11 mouse cellular contexts compared by ENCODE assay signal in genomic region chr13:110540543-110541265, GRCm38 (mm10).
A peak's percentile ranks its signal among the peaks of the same experiment; 100 is the strongest.
DNase-seq lines count a peak whose midpoint lies in the region; ATAC-seq and TF ChIP-seq lines count a peak whose summit lies in the region.
"Had no signal": no experiment of that assay in that cellular context is flagged by ENCODE, and none has a peak within 500 bp of the region (broad histone marks: within the 10 kb centered on the region; RNA-seq: fewer than 3 reads in every experiment).

No protein-coding gene starts in this region.

- H3K9ac ChIP-seq in forebrain, postnatal 0 days: no peak overlapping the region
- no peak overlapping the region for H3K9ac ChIP-seq in midbrain, postnatal 0 days (replicated peaks; ENCODE audit: low read length, poor library complexity, severe bottlenecking)
- no peak overlapping the region for H3K9ac ChIP-seq in heart, embryonic 11.5 days (ENCODE audit: low read depth, low read length)
- H3K9ac ChIP-seq: embryonic facial prominence, embryonic 15.5 days; liver, postnatal 0 days had no signal

- WGBS in forebrain, postnatal 0 days: 41% methylated on average over 13 of the region's 13 CpGs
- 38% methylated on average over 13 of the region's 13 CpGs for WGBS in midbrain, postnatal 0 days
- WGBS in heart, embryonic 11.5 days (ENCODE audit: insufficient replicate concordance): 81% methylated on average over 13 of the region's 13 CpGs

- H3K4me2 ChIP-seq in forebrain, postnatal 0 days (ENCODE audit: low read depth): no peak overlapping the region
- H3K4me2 ChIP-seq in midbrain, postnatal 0 days (ENCODE audit: low read depth, low read length, poor library complexity, severe bottlenecking): no peak overlapping the region
- no peak overlapping the region for H3K4me2 ChIP-seq in heart, embryonic 11.5 days
- H3K4me2 ChIP-seq: embryonic facial prominence, embryonic 15.5 days had no signal

- no peaks in the 10 kb centered on the region for H3K9me3 ChIP-seq in forebrain, postnatal 0 days (ENCODE audit: low read length)
- no peaks in the 10 kb centered on the region for H3K9me3 ChIP-seq in midbrain, postnatal 0 days (ENCODE audit: low read length)
- H3K9me3 ChIP-seq in heart, embryonic 11.5 days (replicated peaks; ENCODE audit: control insufficient read depth, low read length): no peaks in the 10 kb centered on the region
- H3K9me3 ChIP-seq: embryonic facial prominence, embryonic 15.5 days had no signal

- H3K36me3 ChIP-seq in forebrain, postnatal 0 days (ENCODE audit: insufficient read depth): no peaks in the 10 kb centered on the region
- no peaks in the 10 kb centered on the region for H3K36me3 ChIP-seq in midbrain, postnatal 0 days (ENCODE audit: insufficient read depth, low read length)
- H3K36me3 ChIP-seq in heart, embryonic 11.5 days (ENCODE audit: control insufficient read depth, insufficient read depth, low read length): no peaks in the 10 kb centered on the region
- H3K36me3 ChIP-seq: embryonic facial prominence, embryonic 15.5 days had no signal

- peak; percentile 85 for ATAC-seq in forebrain, postnatal 0 days
- ATAC-seq in midbrain, postnatal 0 days (ENCODE audit: low FRiP score): 0 out of 2 replicates have a peak, but pooled peaks have one; percentile 38
- no peak for ATAC-seq in erythroblast, adult 5-6 weeks (replicated peaks; ENCODE audit: low FRiP score, poor library complexity, severe bottlenecking)
- ATAC-seq in heart, embryonic 11.5 days (replicated peaks; ENCODE audit: insufficient number of reproducible peaks, low FRiP score, low TSS enrichment): no peak

- H3K4me3 ChIP-seq in forebrain, postnatal 0 days (ENCODE audit: low read depth, low read length): no peak overlapping the region
- no peak overlapping the region for H3K4me3 ChIP-seq in midbrain, postnatal 0 days (ENCODE audit: low read depth, low read length)
- no peak overlapping the region for H3K4me3 ChIP-seq in heart, embryonic 11.5 days (ENCODE audit: low read depth, low read length)
- H3K4me3 ChIP-seq: embryonic facial prominence, embryonic 15.5 days had no signal

- H3K27me3 ChIP-seq in forebrain, postnatal 0 days (ENCODE audit: insufficient read depth, low read length): no peaks in the 10 kb centered on the region
- no peaks in the 10 kb centered on the region for H3K27me3 ChIP-seq in midbrain, postnatal 0 days (ENCODE audit: insufficient read depth, low read length)
- no peaks in the 10 kb centered on the region for H3K27me3 ChIP-seq in heart, embryonic 11.5 days (ENCODE audit: control insufficient read depth, insufficient read depth, low read length)
- H3K27me3 ChIP-seq: embryonic facial prominence, embryonic 15.5 days had no signal

- no peaks in the 10 kb centered on the region for H3K4me1 ChIP-seq in forebrain, postnatal 0 days (ENCODE audit: insufficient read depth)
- H3K4me1 ChIP-seq in midbrain, postnatal 0 days (ENCODE audit: insufficient read depth, low read length): no peaks in the 10 kb centered on the region; the same call in 1 of the 2 replicates
- peaks cover 26% of the 10 kb centered on the region; the same call in 1 of the 2 replicates for H3K4me1 ChIP-seq in heart, embryonic 11.5 days (ENCODE audit: control insufficient read depth, insufficient read depth, low read length)
- H3K4me1 ChIP-seq: embryonic facial prominence, embryonic 15.5 days had no signal

- no peak for TF ChIP-seq CTCF in forebrain, postnatal 0 days (IDR thresholded peaks at IDR 0.05; ENCODE audit: low read depth)
- TF ChIP-seq CTCF in midbrain, postnatal 0 days (IDR thresholded peaks at IDR 0.05): no peak

- H3K27ac ChIP-seq in forebrain, postnatal 0 days (ENCODE audit: low read depth, low read length): peak overlapping the region; percentile 59
- H3K27ac ChIP-seq in midbrain, postnatal 0 days (ENCODE audit: low read depth, low read length): 0 out of 2 replicates have a peak overlapping the region, but pooled peaks have one; percentile 40
- no peak overlapping the region for H3K27ac ChIP-seq in heart, embryonic 11.5 days (ENCODE audit: low read depth, low read length)
- H3K27ac ChIP-seq: embryonic facial prominence, embryonic 15.5 days had no signal

- peak; percentile 22 for DNase-seq in layer of hippocampus, adult 9-10 months (ENCODE audit: low spot score)
- DNase-seq in layer of hippocampus, postnatal 25 days (ENCODE audit: extremely low spot score in 1 of 2, low spot score in 1 of 2): no peak
- peak; percentile 4 for DNase-seq in R1 (ENCODE audit: low read depth, low spot score)
- DNase-seq in forebrain, postnatal 0 days: peak; percentile 75
- DNase-seq in midbrain, postnatal 0 days (ENCODE audit: low spot score): peak; percentile 46
- DNase-seq in lung, postnatal 10 days: no peak
- DNase-seq: liver, postnatal 0 days; thymus, postnatal 25 days had no signal

Comparison
In these comparisons a context has a peak if more than half of its experiments do, and no peak if none do; other contexts are left out.
1. DNase-seq: peak in layer of hippocampus, adult 9-10 months (single experiment), R1 (single experiment), forebrain, postnatal 0 days (single experiment) and midbrain, postnatal 0 days (single experiment); none in layer of hippocampus, postnatal 25 days (0 of 2) and lung, postnatal 10 days (single experiment).
2. ATAC-seq: peak in forebrain, postnatal 0 days (single experiment) and midbrain, postnatal 0 days (single experiment); none in erythroblast, adult 5-6 weeks (single experiment) and heart, embryonic 11.5 days (single experiment).